Mouse (Mus musculus): Measurements from ENCODE around the gene Mtfmt.

Mtfmt gene

GRCm38 (mm10) chr9:65435671-65436301 lies at the start of gene Mtfmt:
TSS of gene Mtfmt (plus strand) at chr9:65435782.
- DNase-seq (ENCODE audit: low spot score in 2 of 2): peak; percentile 89 to 94

- DNase-seq (ENCODE audit: low spot score in 2 of 2): no peak
Measured at GRCm38 (mm10) chr9:65386373-65387140, 49.0 kb upstream of the Mtfmt start.

GRCm38 (mm10) chr9:65390752-65391612 lies 44.6 kb upstream of the Mtfmt start:
- no peak for DNase-seq (ENCODE audit: low spot score in 2 of 2)

GRCm38 (mm10) chr9:65391613-65391964 lies 44.0 kb upstream of the Mtfmt start, which contains the start of gene Kbtbd13:
TSS of gene Kbtbd13 (minus strand) at chr9:65391652.
- no peak for DNase-seq (ENCODE audit: low spot score in 2 of 2)

- no peak for DNase-seq (ENCODE audit: low spot score in 2 of 2)
Measured at GRCm38 (mm10) chr9:65392638-65393364, 42.8 kb upstream of the Mtfmt start.

GRCm38 (mm10) chr9:65393606-65394005 lies 42.0 kb upstream of the Mtfmt start:
- DNase-seq (ENCODE audit: low spot score in 2 of 2): no peak

- no peak for DNase-seq (ENCODE audit: low spot score in 2 of 2)
Measured at GRCm38 (mm10) chr9:65394360-65394759, 41.2 kb upstream of the Mtfmt start.

- peak in 1 of 2 experiments; percentile 69 for DNase-seq (ENCODE audit: low spot score in 2 of 2)
Measured at GRCm38 (mm10) chr9:65398279-65398678, 37.3 kb upstream of the Mtfmt start, which contains the start of gene Rasl12. TSS of gene Rasl12 (plus strand) at chr9:65398506.

- no peak for DNase-seq (ENCODE audit: low spot score in 2 of 2)
Measured at GRCm38 (mm10) chr9:65399934-65400333, 35.6 kb upstream of the Mtfmt start.

- peak; percentile 54 to 75 for DNase-seq (ENCODE audit: low spot score in 2 of 2)
Measured at GRCm38 (mm10) chr9:65404331-65405183, 31.0 kb upstream of the Mtfmt start.

- DNase-seq (ENCODE audit: low spot score in 2 of 2): no peak
Measured at GRCm38 (mm10) chr9:65405184-65405449, 30.5 kb upstream of the Mtfmt start.

- DNase-seq (ENCODE audit: low spot score in 2 of 2): no peak
Measured at GRCm38 (mm10) chr9:65407327-65407726, 28.3 kb upstream of the Mtfmt start.

- no peak for DNase-seq (ENCODE audit: low spot score in 2 of 2)
Measured at GRCm38 (mm10) chr9:65407861-65408260, 27.7 kb upstream of the Mtfmt start.

GRCm38 (mm10) chr9:65408871-65409295 lies 26.7 kb upstream of the Mtfmt start:
- no peak for DNase-seq (ENCODE audit: low spot score in 2 of 2)

GRCm38 (mm10) chr9:65410378-65410777 lies 25.2 kb upstream of the Mtfmt start:
- no peak for DNase-seq (ENCODE audit: low spot score in 2 of 2)

- DNase-seq (ENCODE audit: low spot score in 2 of 2): no peak
Measured at GRCm38 (mm10) chr9:65411326-65411725, 24.3 kb upstream of the Mtfmt start.

- DNase-seq (ENCODE audit: low spot score in 2 of 2): no peak
Measured at GRCm38 (mm10) chr9:65417738-65418137, 17.8 kb upstream of the Mtfmt start.

GRCm38 (mm10) chr9:65419633-65420032 lies 15.9 kb upstream of the Mtfmt start:
- no peak for DNase-seq (ENCODE audit: low spot score in 2 of 2)

GRCm38 (mm10) chr9:65422760-65423501 lies 12.7 kb upstream of the Mtfmt start, which contains the start of gene Slc51b:
TSS of gene Slc51b (minus strand) at chr9:65422955.
- no peak for DNase-seq (ENCODE audit: low spot score in 2 of 2)

GRCm38 (mm10) chr9:65424393-65424792 lies 11.2 kb upstream of the Mtfmt start:
- DNase-seq (ENCODE audit: low spot score in 2 of 2): no peak

Measured in urinary bladder, postnatal 4 days (tissue).